Mouse (Mus musculus): ENCODE data around the gene Fam25c. TPM values are rescaled to one million over a fixed set of nuclear protein-coding genes. Genes with fewer than 3 reads are reported as not detected.

Fam25c gene
- polyA plus RNA-seq, 1 experiment from 2014 or later: not detected

DNA sequence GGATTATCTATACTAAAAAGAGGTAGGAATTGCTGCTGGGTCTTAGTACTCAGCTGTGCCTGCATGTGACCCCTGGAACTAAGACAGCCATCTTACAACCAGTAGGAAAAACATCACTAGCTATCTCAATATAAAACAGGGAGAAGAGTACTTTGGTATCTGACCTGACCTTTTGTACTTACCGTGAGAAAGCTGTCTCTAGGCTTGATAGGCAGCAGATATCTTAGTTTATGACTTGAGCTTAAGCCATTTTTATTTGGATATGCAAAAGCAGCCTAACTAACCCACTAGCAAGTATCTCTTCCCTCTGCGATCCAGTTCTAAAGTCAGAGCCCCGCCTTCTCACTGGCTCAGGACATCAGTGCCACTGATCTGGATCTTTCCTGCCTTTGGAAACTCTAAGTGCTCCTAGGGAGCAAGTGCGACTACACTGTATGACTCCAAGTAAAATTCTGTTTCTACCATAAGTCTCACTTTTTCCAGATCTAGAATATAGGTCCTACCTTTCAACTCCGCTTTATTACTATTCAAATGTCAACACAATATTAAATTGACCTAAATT, 52.5 kb downstream of the Fam25c start:
- no peaks in the 10 kb centered on the region for H3K9me3 ChIP-seq (ENCODE audit: control insufficient read depth, low read length)
- H3K4me1 ChIP-seq (ENCODE audit: control insufficient read depth in 2 of 2, insufficient read depth in 2 of 2, low read length in 2 of 2): peaks cover under 1 to 4% of the 10 kb centered on the region in 2 experiments
- H3K9ac ChIP-seq (ENCODE audit: low read length): no peak overlapping the region
- H3K27ac ChIP-seq (replicated peaks in 1 of 2; ENCODE audit: control insufficient read depth in 1 of 2, insufficient read depth in 1 of 2, low read depth in 2 of 2, low read length in 2 of 2): no peak overlapping the region
- 77% methylated on average over 5 of the region's 5 CpGs for WGBS
- no peaks in the 10 kb centered on the region for H3K27me3 ChIP-seq (ENCODE audit: control insufficient read depth, insufficient read depth, low read length)
- ATAC-seq (ENCODE audit: insufficient number of reproducible peaks, insufficient read depth, low FRiP score, low read depth): no peak
- H3K4me2 ChIP-seq (ENCODE audit: low read length): no peak overlapping the region
- peaks cover 3% of the 10 kb centered on the region; the same call in 1 of the 2 replicates for H3K36me3 ChIP-seq (ENCODE audit: control insufficient read depth, insufficient read depth, low read length)
- H3K4me3 ChIP-seq (ENCODE audit: control insufficient read depth in 1 of 2, insufficient read depth in 1 of 2, low read depth in 1 of 2, low read length in 2 of 2): no peak overlapping the region

Other genes with a start within 250 kb of the Fam25c start
- 0.05 and 0.16 TPM in 2 replicates for gene Npy4r, start 202.9 kb downstream of the Fam25c start, polyA plus RNA-seq (2014; fragmentation: Nextera tagmentation; extraction: Ambion mirVana)
- 0.08 and 0.20 TPM in 2 replicates for gene Gprin2, start 153.8 kb downstream of the Fam25c start, polyA plus RNA-seq (2014; fragmentation: Nextera tagmentation; extraction: Ambion mirVana)
- 0.13 and 0.23 TPM in 2 replicates for gene Syt15, start 135.8 kb downstream of the Fam25c start, polyA plus RNA-seq (2014; fragmentation: Nextera tagmentation; extraction: Ambion mirVana)
- gene Shld2, start 44.9 kb downstream of the Fam25c start, polyA plus RNA-seq (2014; fragmentation: Nextera tagmentation; extraction: Ambion mirVana): 7.1 and 7.3 TPM in 2 replicates
- gene Glud1, start 44.7 kb downstream of the Fam25c start, polyA plus RNA-seq (2014; fragmentation: Nextera tagmentation; extraction: Ambion mirVana): 65.4 and 68.0 TPM in 2 replicates
- 2.0 and 4.3 TPM in 2 replicates for gene Sncg, start 19.4 kb upstream of the Fam25c start, polyA plus RNA-seq (2014; fragmentation: Nextera tagmentation; extraction: Ambion mirVana)
- 28.8 and 31.7 TPM in 2 replicates for gene Mmrn2, start 20.0 kb upstream of the Fam25c start, polyA plus RNA-seq (2014; fragmentation: Nextera tagmentation; extraction: Ambion mirVana)
- gene Bmpr1a, start 147.9 kb upstream of the Fam25c start, polyA plus RNA-seq (2014; fragmentation: Nextera tagmentation; extraction: Ambion mirVana): 44.2 and 49.0 TPM in 2 replicates
- gene 9230112D13Rik, start 167.4 kb upstream of the Fam25c start, polyA plus RNA-seq (2014; fragmentation: Nextera tagmentation; extraction: Ambion mirVana): not detected in 2 replicates
- 301 and 314 TPM in 2 replicates for gene Ldb3, start 233.2 kb upstream of the Fam25c start, polyA plus RNA-seq (2014; fragmentation: Nextera tagmentation; extraction: Ambion mirVana)
- 5.0 and 5.2 TPM in 2 replicates for gene Opn4, start 244.7 kb upstream of the Fam25c start, polyA plus RNA-seq (2014; fragmentation: Nextera tagmentation; extraction: Ambion mirVana)